Mouse (Mus musculus) forebrain, embryonic 13.5 days (tissue): ENCODE measurements around the gene Id3. TPM values are rescaled to one million over a fixed set of nuclear protein-coding genes. Genes with fewer than 3 reads are reported as not detected.

Experiments used
- ATAC-seq: fragments of 200-750 bp; cut with Nextera tagmentation; 2 replicates; pipeline ENCODE4 v1.8.0; 2017
- H3K27ac ChIP-seq: fragments of 300-500 bp; sonication (generic); 2 replicates; pipeline ENCODE4 v1.5.1; 2015; ENCODE audit warnings: inconsistent platforms, mild to moderate bottlenecking, moderate library complexity
- H3K27me3 ChIP-seq: fragments of 300-500 bp; sonication (generic); 2 replicates; pipeline ENCODE4 v1.6.1; 2015; ENCODE audit warnings: mild to moderate bottlenecking, inconsistent platforms
- H3K36me3 ChIP-seq: fragments of 300-500 bp; sonication (generic); 2 replicates; pipeline ENCODE4 v1.6.1; 2015; ENCODE audit warnings: mild to moderate bottlenecking, inconsistent platforms; ENCODE audit not compliant: poor library complexity, severe bottlenecking
- H3K4me1 ChIP-seq: fragments of 300-500 bp; sonication (generic); 2 replicates; pipeline ENCODE4 v1.6.1; 2015; ENCODE audit warnings: inconsistent platforms
- H3K4me2 ChIP-seq: fragments of 300-500 bp; sonication (generic); 2 replicates; pipeline ENCODE4 v1.6.1; 2015; ENCODE audit warnings: inconsistent platforms, mild to moderate bottlenecking, moderate library complexity
- H3K4me3 ChIP-seq: fragments of 300-500 bp; sonication (generic); 2 replicates; pipeline ENCODE4 v1.5.1; 2015; ENCODE audit warnings: mild to moderate bottlenecking, inconsistent platforms
- H3K9ac ChIP-seq: fragments of 300-500 bp; sonication (generic); 2 replicates; pipeline ENCODE4 v1.6.1; 2015; ENCODE audit warnings: mild to moderate bottlenecking, inconsistent platforms
- H3K9me3 ChIP-seq: fragments of 300-500 bp; sonication (generic); replicated peaks from 2 replicates; pipeline ENCODE4 v1.6.1; 2016; ENCODE audit warnings: inconsistent platforms
- WGBS: fragments of 180-500 bp; shearing (Covaris S2); methylation state at CpG from one replicate; pipeline ENCODE4 v1.1.7; 2015; 5-methylcytosine and 5-hydroxymethylcytosine counted together
- polyA plus RNA-seq: library from polyadenylated mRNA; unstranded; fragments of >200 nt; fragmentation: Nextera tagmentation; extraction: Ambion mirVana; gene quantifications from 2 replicates; pipeline ENCODE4 v1.2.1, GENCODE M21; 2015

Id3 gene
- polyA plus RNA-seq, 1 experiment from 2014 or later, result 90.9 TPM

GRCm38 (mm10) chr4:136154462-136154861 lies 11.2 kb downstream of the Id3 start:
- no peaks in the 10 kb centered on the region for H3K36me3 ChIP-seq
- H3K27me3 ChIP-seq, result no peaks in the 10 kb centered on the region
- peak overlapping the region; percentile 19; the same call in 1 of the 2 replicates for H3K27ac ChIP-seq
- peaks cover 10% of the 10 kb centered on the region for H3K4me1 ChIP-seq
- no peaks in the 10 kb centered on the region for H3K9me3 ChIP-seq
- no peak overlapping the region for H3K9ac ChIP-seq
- ATAC-seq, result no peak
- 75% methylated on average over 9 of the region's 9 CpGs for WGBS
- no peak overlapping the region for H3K4me3 ChIP-seq
- H3K4me2 ChIP-seq, result no peak overlapping the region

GRCm38 (mm10) chr4:136158498-136158897 lies 15.2 kb downstream of the Id3 start:
- ATAC-seq, result no peak
- H3K36me3 ChIP-seq, result no peaks in the 10 kb centered on the region
- no peak overlapping the region for H3K27ac ChIP-seq
- H3K4me3 ChIP-seq, result no peak overlapping the region
- WGBS, result 87% methylated on average over 6 of the region's 6 CpGs
- H3K9ac ChIP-seq, result no peak overlapping the region
- peaks cover 12% of the 10 kb centered on the region for H3K4me1 ChIP-seq
- H3K9me3 ChIP-seq, result no peaks in the 10 kb centered on the region
- H3K4me2 ChIP-seq, result no peak overlapping the region
- H3K27me3 ChIP-seq, result no peaks in the 10 kb centered on the region

- Histone ChIP-seq H3K9me3 (no peaks in the 10 kb centered on the region), H3K36me3 (no peaks in the 10 kb centered on the region), H3K27me3 (no peaks in the 10 kb centered on the region), H3K4me1 (peaks cover 12% of the 10 kb centered on the region), H3K9ac (peak overlapping the region; percentile 35; the same call in 1 of the 2 replicates), H3K4me3 (no peak overlapping the region), H3K27ac (peak overlapping the region; percentile 55), H3K4me2 (no peak overlapping the region)
- under 1% methylated on average over 5 of the region's 5 CpGs for WGBS
- peak; percentile 82 for ATAC-seq
These were observed 16.6 kb downstream of the Id3 start for GRCm38 (mm10) chr4:136159802-136160397.

- H3K4me3 ChIP-seq, result no peak overlapping the region
- peaks cover 12% of the 10 kb centered on the region for H3K4me1 ChIP-seq
- H3K9me3 ChIP-seq, result no peaks in the 10 kb centered on the region
- no peaks in the 10 kb centered on the region for H3K27me3 ChIP-seq
- 2% methylated on average over 11 of the region's 11 CpGs for WGBS
- no peaks in the 10 kb centered on the region for H3K36me3 ChIP-seq
- no peak overlapping the region for H3K9ac ChIP-seq
- ATAC-seq, result peak; percentile 71
- no peak overlapping the region for H3K27ac ChIP-seq
- peak overlapping the region; percentile 18; the same call in 1 of the 2 replicates for H3K4me2 ChIP-seq
These were observed 20.2 kb downstream of the Id3 start for GRCm38 (mm10) chr4:136163448-136163847.

- Histone ChIP-seq H3K9ac (no peak overlapping the region), H3K27me3 (no peaks in the 10 kb centered on the region), H3K27ac (no peak overlapping the region), H3K9me3 (no peaks in the 10 kb centered on the region), H3K36me3 (no peaks in the 10 kb centered on the region), H3K4me2 (no peak overlapping the region), H3K4me3 (no peak overlapping the region), H3K4me1 (peaks cover 6% of the 10 kb centered on the region)
- 81% methylated on average over 8 of the region's 8 CpGs for WGBS
- no peak for ATAC-seq
These were observed 21.7 kb downstream of the Id3 start for GRCm38 (mm10) chr4:136164981-136165380.

GRCm38 (mm10) chr4:136167701-136168100 lies 24.4 kb downstream of the Id3 start:
- Histone ChIP-seq H3K9me3 (no peaks in the 10 kb centered on the region), H3K4me2 (no peak overlapping the region), H3K9ac (no peak overlapping the region), H3K27ac (no peak overlapping the region), H3K4me1 (peaks cover 12% of the 10 kb centered on the region), H3K4me3 (no peak overlapping the region), H3K27me3 (no peaks in the 10 kb centered on the region), H3K36me3 (no peaks in the 10 kb centered on the region)
- 80% methylated on average over 3 of the region's 3 CpGs for WGBS
- ATAC-seq, result no peak

- WGBS, result 84% methylated on average over 4 of the region's 4 CpGs
- H3K36me3 ChIP-seq, result no peaks in the 10 kb centered on the region
- no peaks in the 10 kb centered on the region for H3K27me3 ChIP-seq
- no peaks in the 10 kb centered on the region for H3K9me3 ChIP-seq
- no peak for ATAC-seq
- H3K4me1 ChIP-seq, result peaks cover 39% of the 10 kb centered on the region
- H3K4me3 ChIP-seq, result no peak overlapping the region
- no peak overlapping the region for H3K4me2 ChIP-seq
- H3K9ac ChIP-seq, result no peak overlapping the region
- H3K27ac ChIP-seq, result no peak overlapping the region
These were observed 27.1 kb downstream of the Id3 start for GRCm38 (mm10) chr4:136170401-136170800.

GRCm38 (mm10) chr4:136171455-136171854 lies 28.2 kb downstream of the Id3 start:
- peak; percentile 31 for ATAC-seq
- Histone ChIP-seq H3K9ac (peak overlapping the region; percentile 65), H3K27me3 (no peaks in the 10 kb centered on the region), H3K4me1 (peaks cover 47% of the 10 kb centered on the region), H3K4me2 (peak overlapping the region; percentile 100), H3K4me3 (peak overlapping the region; percentile 74), H3K9me3 (no peaks in the 10 kb centered on the region), H3K36me3 (no peaks in the 10 kb centered on the region), H3K27ac (no peak overlapping the region)
- WGBS, result 13% methylated on average over 12 of the region's 12 CpGs

- Histone ChIP-seq H3K9ac (peak within 1 kb of the TSS; percentile 77), H3K27me3 (no peaks in the 10 kb centered on the region), H3K9me3 (no peaks in the 10 kb centered on the region), H3K4me1 (peaks cover 54% of the 10 kb centered on the region), H3K4me2 (peak within 1 kb of the TSS; percentile 100), H3K27ac (peak within 1 kb of the TSS; percentile 61), H3K4me3 (peak within 1 kb of the TSS; percentile 74), H3K36me3 (no peaks in the 10 kb centered on the region)
- peak; percentile 82 for ATAC-seq
- WGBS, result under 1% methylated on average over 35 of the region's 35 CpGs
These were observed 28.8 kb downstream of the Id3 start, which contains the start of gene E2f2 for GRCm38 (mm10) chr4:136172011-136172541. TSS of gene E2f2 (plus strand) at chr4:136172394.

GRCm38 (mm10) chr4:136172542-136173209 lies 29.4 kb downstream of the Id3 start:
- under 1% methylated on average over 61 of the region's 67 CpGs for WGBS
- Histone ChIP-seq H3K9me3 (no peaks in the 10 kb centered on the region), H3K9ac (peak overlapping the region; percentile 77), H3K36me3 (no peaks in the 10 kb centered on the region), H3K27me3 (no peaks in the 10 kb centered on the region), H3K4me1 (peaks cover 60% of the 10 kb centered on the region), H3K4me2 (peak overlapping the region; percentile 100), H3K27ac (peak overlapping the region; percentile 61), H3K4me3 (peak overlapping the region; percentile 74)
- ATAC-seq, result peak; percentile 52; the same call in 1 of the 2 replicates

- Histone ChIP-seq H3K4me2 (peak overlapping the region; percentile 100), H3K9ac (peak overlapping the region; percentile 77), H3K36me3 (no peaks in the 10 kb centered on the region), H3K27ac (peak overlapping the region; percentile 61; the same call in 1 of the 2 replicates), H3K27me3 (no peaks in the 10 kb centered on the region), H3K4me3 (peak overlapping the region; percentile 74), H3K9me3 (no peaks in the 10 kb centered on the region), H3K4me1 (peaks cover 66% of the 10 kb centered on the region)
- ATAC-seq, result 0 out of 2 replicates have a peak, but pooled peaks have one; percentile 2
- 3% methylated on average over 14 of the region's 14 CpGs for WGBS
These were observed 30.0 kb downstream of the Id3 start for GRCm38 (mm10) chr4:136173210-136173715.
